Mouse (Mus musculus) spleen, adult 2 months (tissue): ENCODE measurements at regions not wholly inside any gene's neighbourhood (a gene's known extent, or its start where the extent isn't known, plus 50 kb on each side); places are given as distances from the start of the nearest gene placed in this dataset.

ENCODE experiments used
- CTCF ChIP-seq: fragments of 200-500 bp; IDR thresholded peaks from 2 replicates; pipeline ENCODE4 v1.5.1; 2011; ENCODE audit warnings: mild to moderate bottlenecking, inconsistent platforms; ENCODE audit not compliant: insufficient read depth, insufficient read length, insufficient replicate concordance; ENCODE audit errors: extremely low read depth
- POLR2A ChIP-seq: fragments of 200-500 bp; IDR thresholded peaks from 2 replicates; pipeline ENCODE4 v1.6.1; 2011; ENCODE audit warnings: low read depth, low read length, inconsistent platforms

- TF ChIP-seq POLR2A: no peak
- no peak for TF ChIP-seq CTCF
Observed at GRCm38 (mm10) chr16:95838478-95838846, 136.6 kb downstream of the Ets2 start.
